In the genomic region with DNA sequence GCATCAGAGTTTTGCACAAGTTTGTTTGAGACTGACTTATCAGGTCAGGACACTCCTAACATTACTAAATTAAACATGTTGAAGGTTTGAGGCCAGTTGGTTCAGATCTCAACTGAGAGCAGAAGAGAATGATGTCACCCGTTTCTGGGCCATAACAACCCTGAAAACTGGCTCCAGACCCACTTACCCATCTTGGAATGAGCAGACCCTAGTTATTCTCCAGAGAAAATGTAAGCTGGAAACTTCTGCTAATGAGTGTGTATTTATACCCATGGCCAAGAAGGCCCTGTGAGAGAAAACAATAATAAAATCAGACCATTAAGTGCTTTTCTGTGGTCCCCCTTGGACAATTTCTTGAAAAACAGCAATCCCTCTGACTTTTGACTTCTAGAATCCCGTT, we compare ENCODE assay signal across 26 mouse cellular contexts.
DNase-seq lines count a peak whose midpoint lies in the region; ATAC-seq and TF ChIP-seq lines count a peak whose summit lies in the region.
"Had no signal": no experiment of that assay in that cellular context is flagged by ENCODE, and none has a peak within 500 bp of the region (broad histone marks: within the 10 kb centered on the region; RNA-seq: fewer than 3 reads in every experiment).

No protein-coding gene starts in this region.

- no peak overlapping the region for H3K4me2 ChIP-seq in heart, embryonic 12.5 days
- H3K4me2 ChIP-seq in stomach, embryonic 16.5 days (ENCODE audit: low read depth, low read length) = no peak overlapping the region
- H3K4me2 ChIP-seq: heart, embryonic 15.5 days; intestine, embryonic 15.5 days; limb, embryonic 15.5 days; lung, embryonic 15.5 days; stomach, embryonic 15.5 days had no signal

- DNase-seq in gastrocnemius, adult 18-20 months (ENCODE audit: low spot score) = peak; percentile 54
- no peak for DNase-seq in gastrocnemius, adult 8-10 months (ENCODE audit: low spot score in 2 of 2)
- DNase-seq in heart, adult 9 months (ENCODE audit: low spot score in 2 of 2) = peak; percentile 59 to 71
- no peak for DNase-seq in layer of hippocampus, postnatal 36 days
- DNase-seq: adrenal gland, postnatal 36 days; cerebellum, adult 11 months; cerebellum, adult 9-11 months; gastrocnemius, postnatal 14 days; kidney, adult 8-10 months; kidney, postnatal 10 days; left cerebral cortex, postnatal 4 days; right cerebral cortex, adult 18-20 months; thymus, adult 2 months had no signal

- WGBS in heart, embryonic 12.5 days = 75% methylated on average over 2 of the region's 2 CpGs
- 84% methylated on average over 2 of the region's 2 CpGs for WGBS in bone marrow, adult 2 months
- WGBS in stomach, embryonic 16.5 days = 65% methylated on average over 2 of the region's 2 CpGs

- no peak for TF ChIP-seq CTCF in bone marrow, adult 2 months (IDR thresholded peaks at IDR 0.05; ENCODE audit: control insufficient read depth, insufficient read depth, low read length)

- no peaks in the 10 kb centered on the region for H3K36me3 ChIP-seq in heart, embryonic 12.5 days
- H3K36me3 ChIP-seq in stomach, embryonic 16.5 days (ENCODE audit: control insufficient read depth, insufficient read depth, low read length) = no peaks in the 10 kb centered on the region
- H3K36me3 ChIP-seq: heart, embryonic 15.5 days; hindbrain, embryonic 10.5 days; intestine, embryonic 15.5 days; limb, embryonic 15.5 days; lung, embryonic 15.5 days; midbrain, embryonic 10.5 days; stomach, embryonic 15.5 days had no signal

- no peaks in the 10 kb centered on the region for H3K9me3 ChIP-seq in heart, embryonic 12.5 days (replicated peaks)
- no peaks in the 10 kb centered on the region for H3K9me3 ChIP-seq in stomach, embryonic 16.5 days (replicated peaks; ENCODE audit: control insufficient read depth, low read length)
- H3K9me3 ChIP-seq: heart, embryonic 15.5 days; hindbrain, embryonic 10.5 days; intestine, embryonic 15.5 days; limb, embryonic 15.5 days; lung, embryonic 15.5 days; midbrain, embryonic 10.5 days; stomach, embryonic 15.5 days had no signal

- H3K27me3 ChIP-seq in heart, embryonic 12.5 days (replicated peaks) = no peaks in the 10 kb centered on the region
- H3K27me3 ChIP-seq in stomach, embryonic 16.5 days (ENCODE audit: control insufficient read depth, insufficient read depth, low read length) = no peaks in the 10 kb centered on the region
- H3K27me3 ChIP-seq: heart, embryonic 15.5 days; intestine, embryonic 15.5 days; limb, embryonic 15.5 days; lung, embryonic 15.5 days; stomach, embryonic 15.5 days had no signal

- no peak for ATAC-seq in heart, embryonic 12.5 days (ENCODE audit: insufficient number of reproducible peaks, low FRiP score)
- ATAC-seq in stomach, embryonic 16.5 days (ENCODE audit: insufficient read depth, low FRiP score) = peak; percentile 56; the same call in 1 of the 2 replicates
- ATAC-seq: CD4-positive, CD25-positive, alpha-beta regulatory T cell, adult 4 months; hindbrain, embryonic 16.5 days; intestine, embryonic 15.5 days had no signal

- H3K4me3 ChIP-seq in heart, embryonic 12.5 days = no peak overlapping the region
- H3K4me3 ChIP-seq in bone marrow, adult 2 months (replicated peaks; ENCODE audit: control insufficient read depth, low read depth, low read length) = no peak overlapping the region
- no peak overlapping the region for H3K4me3 ChIP-seq in stomach, embryonic 16.5 days (replicated peaks; ENCODE audit: low read length)
- H3K4me3 ChIP-seq: heart, embryonic 15.5 days; hindbrain, embryonic 10.5 days; intestine, embryonic 15.5 days; limb, embryonic 15.5 days; lung, embryonic 15.5 days; midbrain, embryonic 10.5 days; stomach, embryonic 15.5 days had no signal

- TF ChIP-seq POLR2A in bone marrow, adult 2 months (IDR thresholded peaks at IDR 0.05; ENCODE audit: borderline replicate concordance, control insufficient read depth, low read depth, low read length) = no peak

- H3K4me1 ChIP-seq in heart, embryonic 12.5 days (replicated peaks) = peaks cover 10% of the 10 kb centered on the region
- H3K4me1 ChIP-seq in bone marrow, adult 2 months (ENCODE audit: control insufficient read depth, insufficient read depth, low read length) = peaks cover 2% of the 10 kb centered on the region
- H3K4me1 ChIP-seq in stomach, embryonic 16.5 days (ENCODE audit: control insufficient read depth, insufficient read depth, low read length) = peaks cover 15% of the 10 kb centered on the region
- H3K4me1 ChIP-seq: heart, embryonic 15.5 days; intestine, embryonic 15.5 days; limb, embryonic 15.5 days had no signal

- H3K27ac ChIP-seq in heart, embryonic 12.5 days (ENCODE audit: poor library complexity, severe bottlenecking) = no peak overlapping the region
- H3K27ac ChIP-seq in bone marrow, adult 2 months (ENCODE audit: control insufficient read depth, insufficient read depth, low read depth, low read length, poor library complexity) = peak overlapping the region; percentile 74; the same call in 1 of the 2 replicates
- H3K27ac ChIP-seq in stomach, embryonic 16.5 days (ENCODE audit: low read length) = peak overlapping the region; percentile 86
- H3K27ac ChIP-seq: heart, embryonic 15.5 days; hindbrain, embryonic 10.5 days; intestine, embryonic 15.5 days; limb, embryonic 15.5 days; liver, embryonic 14.5 days; lung, embryonic 15.5 days; midbrain, embryonic 10.5 days had no signal

- H3K9ac ChIP-seq in heart, embryonic 12.5 days = no peak overlapping the region
- H3K9ac ChIP-seq in stomach, embryonic 16.5 days (ENCODE audit: low read length) = no peak overlapping the region
- H3K9ac ChIP-seq: heart, embryonic 15.5 days; intestine, embryonic 15.5 days; limb, embryonic 15.5 days; liver, embryonic 14.5 days; lung, embryonic 15.5 days; stomach, embryonic 15.5 days had no signal

Comparison
In these comparisons a context has a peak if more than half of its experiments do, and no peak if none do; other contexts are left out.
1. DNase-seq: peak in gastrocnemius, adult 18-20 months (single experiment) and heart, adult 9 months (2 of 2); none in gastrocnemius, adult 8-10 months (0 of 2) and layer of hippocampus, postnatal 36 days (0 of 2).